Comparison of ENCODE assay signal across 9 mouse cellular contexts in the genomic region with DNA sequence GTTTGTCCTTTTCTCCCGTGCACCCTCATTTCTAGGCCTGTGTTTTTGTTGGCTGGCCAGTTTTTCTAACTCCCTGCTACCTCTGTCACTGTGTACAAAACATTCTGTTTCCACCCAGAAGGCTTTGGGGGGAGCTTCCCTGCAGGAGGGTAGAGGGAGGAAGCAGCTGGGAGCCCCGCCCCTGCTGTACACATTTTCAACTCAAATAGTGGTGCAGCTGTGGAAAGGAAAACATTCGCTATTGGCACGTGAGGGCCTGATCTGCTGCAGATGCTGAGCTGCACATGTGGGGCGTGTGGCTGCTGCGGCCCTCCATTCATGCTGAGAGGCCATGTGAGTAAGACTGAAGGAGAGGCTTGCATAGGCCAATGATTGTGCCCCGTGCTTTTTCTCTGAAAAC.
DNase-seq lines count a peak whose midpoint lies in the region; ATAC-seq lines count a peak whose summit lies in the region.
"Had no signal": no experiment of that assay in that cellular context is flagged by ENCODE, and none has a peak within 500 bp of the region (broad histone marks: within the 10 kb centered on the region; RNA-seq: fewer than 3 reads in every experiment).

No protein-coding gene starts in this region.

- H3K4me3 ChIP-seq in hindbrain, embryonic 10.5 days, result no peak overlapping the region
- H3K4me3 ChIP-seq in hindbrain, embryonic 11.5 days (ENCODE audit: low read depth, low read length), result no peak overlapping the region
- H3K4me3 ChIP-seq in embryonic facial prominence, embryonic 10.5 days, result no peak overlapping the region
- H3K4me3 ChIP-seq: liver, embryonic 13.5 days had no signal

- H3K27me3 ChIP-seq in hindbrain, embryonic 10.5 days (ENCODE audit: insufficient read depth, poor library complexity, severe bottlenecking), result no peaks in the 10 kb centered on the region
- H3K27me3 ChIP-seq in hindbrain, embryonic 11.5 days (ENCODE audit: control insufficient read depth, insufficient read depth, low read length), result no peaks in the 10 kb centered on the region
- H3K27me3 ChIP-seq in embryonic facial prominence, embryonic 10.5 days (replicated peaks; ENCODE audit: low read depth, poor library complexity, severe bottlenecking), result no peaks in the 10 kb centered on the region
- H3K27me3 ChIP-seq: liver, embryonic 13.5 days had no signal

- DNase-seq in hindbrain, embryonic 10.5 days (ENCODE audit: low spot score), result peak; percentile 39
- DNase-seq in hindbrain, embryonic 11.5 days (ENCODE audit: low spot score), result no peak
- peak; percentile 35 for DNase-seq in embryonic facial prominence, embryonic 10.5 days (ENCODE audit: low spot score)
- peak; percentile 62 for DNase-seq in heart, postnatal 25 days (ENCODE audit: low spot score)
- peak; percentile 60 for DNase-seq in lung, postnatal 25 days (ENCODE audit: low spot score)
- DNase-seq in right cerebral cortex, postnatal 4 days, result no peak
- no peak for DNase-seq in right cerebral cortex, adult 2 months (ENCODE audit: low spot score in 2 of 2)
- DNase-seq in cerebellum, postnatal 25 days, result no peak
- DNase-seq: liver, embryonic 13.5 days had no signal

- H3K4me1 ChIP-seq in hindbrain, embryonic 10.5 days (replicated peaks), result no peaks in the 10 kb centered on the region
- no peaks in the 10 kb centered on the region for H3K4me1 ChIP-seq in hindbrain, embryonic 11.5 days (replicated peaks; ENCODE audit: control insufficient read depth, insufficient read depth, low read length)
- H3K4me1 ChIP-seq in embryonic facial prominence, embryonic 10.5 days, result peaks cover 5% of the 10 kb centered on the region; the same call in 1 of the 2 replicates
- H3K4me1 ChIP-seq: liver, embryonic 13.5 days had no signal

- H3K36me3 ChIP-seq in hindbrain, embryonic 10.5 days, result no peaks in the 10 kb centered on the region
- no peaks in the 10 kb centered on the region for H3K36me3 ChIP-seq in hindbrain, embryonic 11.5 days (ENCODE audit: control insufficient read depth, insufficient read depth, low read length)
- H3K36me3 ChIP-seq in embryonic facial prominence, embryonic 10.5 days (replicated peaks), result no peaks in the 10 kb centered on the region
- H3K36me3 ChIP-seq: liver, embryonic 13.5 days had no signal

- WGBS in hindbrain, embryonic 10.5 days, result 65% methylated on average over 7 of the region's 7 CpGs
- 65% methylated on average over 7 of the region's 7 CpGs for WGBS in hindbrain, embryonic 11.5 days
- WGBS in embryonic facial prominence, embryonic 10.5 days, result 61% methylated on average over 7 of the region's 7 CpGs

- no peak overlapping the region for H3K9ac ChIP-seq in hindbrain, embryonic 11.5 days (ENCODE audit: low read depth, low read length)
- H3K9ac ChIP-seq: liver, embryonic 13.5 days had no signal

- ATAC-seq in hindbrain, embryonic 11.5 days (ENCODE audit: low FRiP score), result no peak

- intact Hi-C loops in heart, postnatal 25 days (cut with DNase I), result no loop called here

- H3K4me2 ChIP-seq in hindbrain, embryonic 11.5 days (replicated peaks; ENCODE audit: low read depth, low read length), result no peak overlapping the region
- H3K4me2 ChIP-seq: liver, embryonic 13.5 days had no signal

- H3K9me3 ChIP-seq in hindbrain, embryonic 10.5 days, result no peaks in the 10 kb centered on the region
- H3K9me3 ChIP-seq in hindbrain, embryonic 11.5 days (ENCODE audit: control insufficient read depth, low read length), result no peaks in the 10 kb centered on the region
- H3K9me3 ChIP-seq in embryonic facial prominence, embryonic 10.5 days, result no peaks in the 10 kb centered on the region
- H3K9me3 ChIP-seq: liver, embryonic 13.5 days had no signal

- H3K27ac ChIP-seq in hindbrain, embryonic 10.5 days, result no peak overlapping the region
- no peak overlapping the region for H3K27ac ChIP-seq in hindbrain, embryonic 11.5 days (ENCODE audit: low read depth, low read length)
- H3K27ac ChIP-seq in embryonic facial prominence, embryonic 10.5 days (replicated peaks), result no peak overlapping the region
- H3K27ac ChIP-seq: liver, embryonic 13.5 days had no signal

Comparison
In these comparisons a context has a peak if more than half of its experiments do, and no peak if none do; other contexts are left out.
1. DNase-seq: peak in hindbrain, embryonic 10.5 days (single experiment), embryonic facial prominence, embryonic 10.5 days (single experiment), heart, postnatal 25 days (single experiment) and lung, postnatal 25 days (single experiment); none in hindbrain, embryonic 11.5 days (single experiment), right cerebral cortex, postnatal 4 days (single experiment), right cerebral cortex, adult 2 months (0 of 2) and cerebellum, postnatal 25 days (0 of 2).